Mouse (Mus musculus) MEL (cell line): ENCODE measurements at regions not wholly inside any gene's neighbourhood (a gene's known extent, or its start where the extent isn't known, plus 50 kb on each side); places are given as distances from the start of the nearest gene placed in this dataset.

ENCODE experiments used
- DNase-seq: peaks from one replicate; pipeline ENCODE4 v3.0.0; 2011; ENCODE audit warnings: low read depth, low spot score
- H3K27ac ChIP-seq: 2 replicates; pipeline ENCODE4 v1.5.1; 2012; ENCODE audit warnings: low read depth, mild to moderate bottlenecking, control low read depth, low read length, moderate library complexity; ENCODE audit not compliant: control insufficient read depth
- H3K27me3 ChIP-seq, 2 experiments: fragments of 150-350 bp in 1 of 2; sonication (generic) in 1 of 2; 2 replicates each; pipeline ENCODE4 v1.6.1; 2012; ENCODE audit warnings: low read length in 2 of 2, mild to moderate bottlenecking in 2 of 2, improper control_type of control experiment in 1 of 2, moderate library complexity in 1 of 2; ENCODE audit not compliant: insufficient read depth in 2 of 2, control insufficient read depth in 1 of 2
- H3K36me3 ChIP-seq, 2 experiments: 2 replicates each; pipeline ENCODE4 v1.6.1; 2012 to 2014; ENCODE audit warnings: low read length in 2 of 2, improper control_type of control experiment in 1 of 2, inconsistent platforms in 1 of 2, mild to moderate bottlenecking in 1 of 2; ENCODE audit not compliant: insufficient read depth in 2 of 2, control insufficient read depth in 1 of 2
- H3K4me1 ChIP-seq, 2 experiments: fragments of 150-350 bp in 1 of 2; sonication (generic) in 1 of 2; 2 replicates each; pipeline ENCODE4 v1.6.1; 2012; ENCODE audit warnings: low read length in 2 of 2, improper control_type of control experiment in 1 of 2, mild to moderate bottlenecking in 1 of 2; ENCODE audit not compliant: insufficient read depth in 2 of 2, control insufficient read depth in 1 of 2
- H3K4me3 ChIP-seq, 2 experiments: fragments of 150-350 bp in 1 of 2; sonication (generic) in 1 of 2; 2 replicates each; pipeline ENCODE4 v1.5.1; 2012; ENCODE audit warnings: low read depth in 2 of 2, low read length in 2 of 2, mild to moderate bottlenecking in 2 of 2, moderate library complexity in 2 of 2, control low read depth in 1 of 2, improper control_type of control experiment in 1 of 2; ENCODE audit not compliant: control insufficient read depth in 1 of 2, insufficient read depth in 1 of 2
- H3K79me2 ChIP-seq: 2 replicates; pipeline ENCODE4 v1.6.1; 2012; ENCODE audit warnings: mild to moderate bottlenecking, low read length, moderate library complexity; ENCODE audit not compliant: control insufficient read depth, poor library complexity, insufficient read depth
- H3K9ac ChIP-seq: 2 replicates; pipeline ENCODE4 v1.6.1; 2012; ENCODE audit warnings: low read depth, mild to moderate bottlenecking, control low read depth, low read length, moderate library complexity; ENCODE audit not compliant: control insufficient read depth, poor library complexity, severe bottlenecking
- H3K9me3 ChIP-seq: fragments of 150-350 bp; sonication (generic); replicated peaks from 2 replicates; pipeline ENCODE4 v1.6.1; 2012; ENCODE audit warnings: mild to moderate bottlenecking, low read length, improper control_type of control experiment, moderate library complexity; ENCODE audit not compliant: insufficient read depth
- BHLHE40 ChIP-seq: IDR thresholded peaks from 2 replicates; pipeline ENCODE4 v1.6.1; 2012; ENCODE audit warnings: low read depth, mild to moderate bottlenecking, inconsistent platforms, low read length, improper control_type of control experiment, borderline replicate concordance
- CHD2 ChIP-seq: IDR thresholded peaks from 2 replicates; pipeline ENCODE4 v1.6.1; 2011; ENCODE audit warnings: low read length, improper control_type of control experiment
- CTCF ChIP-seq, 3 experiments: IDR thresholded peaks in 2 of 3; conservative IDR thresholded peaks in 1 of 3; 2 replicates each; pipeline ENCODE4 v1.5.1; 2011 to 2012; ENCODE audit warnings: low read length in 3 of 3, low read depth in 2 of 3, mild to moderate bottlenecking in 2 of 3, improper control_type of control experiment in 1 of 3, inconsistent platforms in 1 of 3, mixed read lengths in 1 of 3, moderate library complexity in 1 of 3; ENCODE audit not compliant: control insufficient read depth in 1 of 3, insufficient read depth in 1 of 3, poor library complexity in 1 of 3, severe bottlenecking in 1 of 3
- ELF1 ChIP-seq: IDR thresholded peaks from 2 replicates; pipeline ENCODE4 v1.6.1; 2014; ENCODE audit warnings: low read depth, mild to moderate bottlenecking, inconsistent platforms, low read length, improper control_type of control experiment, moderate library complexity
- EP300 ChIP-seq, 2 experiments: IDR thresholded peaks; 2 replicates each; pipeline ENCODE4 v1.6.1; 2011; ENCODE audit warnings: improper control_type of control experiment in 2 of 2, low read length in 2 of 2, low read depth in 1 of 2, mild to moderate bottlenecking in 1 of 2
- ETS1 ChIP-seq: IDR thresholded peaks from 2 replicates; pipeline ENCODE4 v1.6.1; 2012; ENCODE audit warnings: low read depth, mild to moderate bottlenecking, inconsistent platforms, low read length, improper control_type of control experiment, moderate library complexity
- GABPA ChIP-seq: IDR thresholded peaks from 2 replicates; pipeline ENCODE4 v1.6.1; 2012; ENCODE audit warnings: low read depth, mild to moderate bottlenecking, inconsistent platforms, low read length, improper control_type of control experiment, moderate library complexity
- HCFC1 ChIP-seq: IDR thresholded peaks from 2 replicates; pipeline ENCODE4 v1.6.1; 2012; ENCODE audit warnings: low read depth, mild to moderate bottlenecking, inconsistent platforms, low read length, improper control_type of control experiment, moderate library complexity
- JUND ChIP-seq: IDR thresholded peaks from 2 replicates; pipeline ENCODE4 v1.6.1; 2011; ENCODE audit warnings: low read depth, mild to moderate bottlenecking, improper control_type of control experiment, low read length
- KAT2A ChIP-seq: conservative IDR thresholded peaks from 2 replicates; pipeline ENCODE4 v1.6.1; 2012; ENCODE audit warnings: low read depth, low read length, improper control_type of control experiment, inconsistent platforms
- MEF2A ChIP-seq: IDR thresholded peaks from 2 replicates; pipeline ENCODE4 v1.6.1; 2014; ENCODE audit warnings: low read depth, mild to moderate bottlenecking, inconsistent platforms, low read length, improper control_type of control experiment; ENCODE audit not compliant: poor library complexity, insufficient replicate concordance, severe bottlenecking; ENCODE audit errors: extremely low read depth
- NELFE ChIP-seq: IDR thresholded peaks from 2 replicates; pipeline ENCODE4 v1.6.1; 2011; ENCODE audit warnings: low read depth, low read length, improper control_type of control experiment
- NRF1 ChIP-seq: IDR thresholded peaks from 2 replicates; pipeline ENCODE4 v1.6.1; 2014; ENCODE audit warnings: low read depth, mild to moderate bottlenecking, inconsistent platforms, low read length, improper control_type of control experiment, moderate library complexity; ENCODE audit not compliant: poor library complexity, insufficient read depth, severe bottlenecking
- RCOR1 ChIP-seq: IDR thresholded peaks from 2 replicates; pipeline ENCODE4 v1.6.1; 2012; ENCODE audit warnings: low read depth, mild to moderate bottlenecking, inconsistent platforms, low read length, improper control_type of control experiment
- SIN3A ChIP-seq: IDR thresholded peaks from 2 replicates; pipeline ENCODE4 v1.6.1; 2012; ENCODE audit warnings: low read length, improper control_type of control experiment, inconsistent platforms
- TAL1 ChIP-seq: IDR thresholded peaks from 2 replicates; pipeline ENCODE4 v1.6.1; 2012; ENCODE audit warnings: mild to moderate bottlenecking, inconsistent platforms, low read length, moderate library complexity, mixed read lengths
- TCF12 ChIP-seq: IDR thresholded peaks from 2 replicates; pipeline ENCODE4 v1.6.1; 2014; ENCODE audit warnings: low read depth, mild to moderate bottlenecking, inconsistent platforms, low read length, improper control_type of control experiment, moderate library complexity
- USF1 ChIP-seq: IDR thresholded peaks from 2 replicates; pipeline ENCODE4 v1.6.1; 2014; ENCODE audit warnings: low read depth, mild to moderate bottlenecking, inconsistent platforms, low read length, improper control_type of control experiment, moderate library complexity
- USF2 ChIP-seq, 2 experiments: IDR thresholded peaks; 2 replicates each; pipeline ENCODE4 v1.6.1; 2011 to 2012; ENCODE audit warnings: improper control_type of control experiment in 2 of 2, low read length in 2 of 2, borderline replicate concordance in 1 of 2, inconsistent platforms in 1 of 2, low read depth in 1 of 2, mild to moderate bottlenecking in 1 of 2; ENCODE audit not compliant: insufficient read depth in 1 of 2
- ZKSCAN1 ChIP-seq: IDR thresholded peaks from 2 replicates; pipeline ENCODE4 v1.6.1; 2012; ENCODE audit warnings: low read depth, mild to moderate bottlenecking, inconsistent platforms, low read length, improper control_type of control experiment, moderate library complexity
- ZNF384 ChIP-seq: IDR thresholded peaks from 2 replicates; pipeline ENCODE4 v1.6.1; 2012; ENCODE audit warnings: low read depth, mild to moderate bottlenecking, inconsistent platforms, low read length, improper control_type of control experiment

DNA sequence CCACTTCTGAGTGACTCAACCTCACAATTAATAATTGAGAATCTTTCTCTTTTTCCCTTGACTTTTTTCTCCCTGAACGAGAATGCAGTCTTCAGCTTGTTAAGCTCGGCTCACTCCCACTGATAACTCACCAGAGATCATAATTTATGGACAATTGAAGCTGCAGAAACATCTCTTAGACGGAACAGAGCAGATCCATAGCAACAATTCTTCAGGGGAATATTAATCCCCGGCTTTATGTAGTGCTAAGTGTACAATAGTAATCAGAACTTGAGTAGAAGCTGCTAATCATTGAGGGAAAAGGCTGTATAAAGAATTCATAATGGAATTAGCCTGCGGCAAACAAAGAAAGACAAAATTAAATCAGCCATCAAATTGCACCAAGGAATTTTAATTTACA is 395.0 kb upstream of the Spred2 start:
- no peak overlapping the region for H3K9ac ChIP-seq
- no peak overlapping the region for H3K27ac ChIP-seq
- no peaks in the 10 kb centered on the region for H3K9me3 ChIP-seq
- H3K4me3 ChIP-seq, result no peak overlapping the region
- no peaks in the 10 kb centered on the region for H3K4me1 ChIP-seq
- no peak for DNase-seq
- H3K27me3 ChIP-seq, result no peaks in the 10 kb centered on the region; a peak in 1 of 4 replicates
- TF ChIP-seq TAL1 (no peak), CTCF (IDR thresholded peaks at IDR 0.05 in 2 of 3, conservative IDR thresholded peaks at IDR 0.05 in 1 of 3; ENCODE audit: control insufficient read depth in 1 of 3, insufficient read depth in 1 of 3, low read depth in 2 of 3, low read length in 3 of 3, poor library complexity in 1 of 3, severe bottlenecking in 1 of 3) (no peak), KAT2A (no peak), CHD2 (no peak), ZNF384 (no peak), HCFC1 (no peak), NELFE (no peak), EP300 (IDR thresholded peaks at IDR 0.05; ENCODE audit: low read depth in 1 of 2, low read length in 2 of 2) (no peak), BHLHE40 (no peak), NRF1 (no peak), JUND (no peak), ZKSCAN1 (no peak), GABPA (no peak), ELF1 (no peak), ETS1 (no peak), RCOR1 (no peak), SIN3A (no peak), USF2 (IDR thresholded peaks at IDR 0.05; ENCODE audit: borderline replicate concordance in 1 of 2, insufficient read depth in 1 of 2, low read depth in 1 of 2, low read length in 2 of 2) (no peak)
- H3K79me2 ChIP-seq, result no peaks in the 10 kb centered on the region
- no peaks in the 10 kb centered on the region for H3K36me3 ChIP-seq

DNA sequence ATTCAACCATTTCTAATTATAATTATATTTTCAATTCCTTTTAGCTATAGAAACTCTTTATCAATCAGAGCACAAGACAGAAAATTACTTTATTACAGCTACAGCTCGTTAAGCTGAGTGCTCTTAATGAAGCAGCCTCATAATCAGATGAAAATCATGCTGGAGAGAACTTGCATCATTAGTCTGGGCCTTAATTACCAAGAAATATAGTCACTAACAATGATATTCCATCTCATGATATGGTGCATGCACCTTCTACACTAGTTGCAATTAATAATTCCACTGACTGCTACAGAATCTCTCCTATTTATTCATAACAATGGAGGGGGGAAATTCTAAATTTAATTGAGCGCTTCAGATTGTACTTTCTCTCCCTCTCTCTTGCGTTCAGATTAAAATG is 393.5 kb upstream of the Spred2 start:
- Histone ChIP-seq H3K27ac (no peak overlapping the region), H3K9ac (no peak overlapping the region), H3K36me3 (no peaks in the 10 kb centered on the region), H3K27me3 (no peaks in the 10 kb centered on the region; a peak in 1 of 4 replicates), H3K4me1 (no peaks in the 10 kb centered on the region), H3K79me2 (no peaks in the 10 kb centered on the region), H3K4me3 (no peak overlapping the region), H3K9me3 (no peaks in the 10 kb centered on the region)
- DNase-seq, result no peak
- TF ChIP-seq TAL1 (no peak), MEF2A (no peak), TCF12 (no peak), USF1 (no peak), BHLHE40 (no peak), ELF1 (no peak)
